Mouse (Mus musculus): ENCODE results near the gene A230072I06Rik. TPM values are rescaled to one million over a fixed set of nuclear protein-coding genes. Genes with fewer than 3 reads are reported as not detected.

A230072I06Rik gene
- total RNA-seq, 2 experiments from 2014 or later = not detected

DNA sequence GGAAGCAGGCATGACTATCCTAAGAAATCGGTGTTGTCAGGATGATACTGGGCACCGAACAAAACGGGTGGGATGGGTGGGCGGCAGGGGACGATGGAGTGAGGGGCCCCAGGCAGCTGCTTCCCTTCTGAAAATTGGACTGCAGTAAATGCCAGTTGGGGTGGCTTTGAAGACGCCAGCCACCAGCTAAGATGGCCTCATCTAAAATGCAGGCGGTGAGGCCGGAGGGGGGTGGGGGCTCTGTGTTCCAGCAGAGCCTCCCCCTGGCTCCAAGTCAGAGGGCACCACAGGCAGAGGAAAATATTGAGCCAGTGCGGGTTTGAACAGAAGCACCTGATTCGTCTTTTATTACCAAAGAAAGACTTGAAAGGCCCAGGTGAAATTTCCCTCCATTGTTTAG lies 45.9 kb downstream of the A230072I06Rik start:
- DNase-seq = no peak

- no peak for DNase-seq
These were observed 46.5 kb downstream of the A230072I06Rik start for GRCm38 (mm10) chr8:12324991-12325601.

DNA sequence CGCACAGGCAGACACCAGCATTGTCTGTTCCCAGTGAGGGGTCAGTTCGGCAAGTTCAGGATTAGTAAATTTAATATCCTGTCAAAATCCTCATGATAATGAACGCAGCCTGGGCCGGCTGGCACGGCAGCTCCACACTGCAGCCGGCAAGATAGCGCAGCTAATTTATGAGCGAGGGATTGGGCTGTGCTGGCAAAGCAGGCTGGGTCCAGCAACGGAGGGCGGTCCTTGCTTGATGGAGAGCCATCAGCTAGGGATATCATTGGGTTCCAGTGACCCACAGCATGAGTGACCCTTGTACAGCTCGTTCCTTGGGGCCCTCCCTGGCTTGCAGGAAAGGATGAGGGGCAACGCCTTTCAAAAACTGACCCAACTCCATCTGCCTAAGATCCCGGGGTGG lies 48.6 kb downstream of the A230072I06Rik start:
- DNase-seq = no peak

DNA sequence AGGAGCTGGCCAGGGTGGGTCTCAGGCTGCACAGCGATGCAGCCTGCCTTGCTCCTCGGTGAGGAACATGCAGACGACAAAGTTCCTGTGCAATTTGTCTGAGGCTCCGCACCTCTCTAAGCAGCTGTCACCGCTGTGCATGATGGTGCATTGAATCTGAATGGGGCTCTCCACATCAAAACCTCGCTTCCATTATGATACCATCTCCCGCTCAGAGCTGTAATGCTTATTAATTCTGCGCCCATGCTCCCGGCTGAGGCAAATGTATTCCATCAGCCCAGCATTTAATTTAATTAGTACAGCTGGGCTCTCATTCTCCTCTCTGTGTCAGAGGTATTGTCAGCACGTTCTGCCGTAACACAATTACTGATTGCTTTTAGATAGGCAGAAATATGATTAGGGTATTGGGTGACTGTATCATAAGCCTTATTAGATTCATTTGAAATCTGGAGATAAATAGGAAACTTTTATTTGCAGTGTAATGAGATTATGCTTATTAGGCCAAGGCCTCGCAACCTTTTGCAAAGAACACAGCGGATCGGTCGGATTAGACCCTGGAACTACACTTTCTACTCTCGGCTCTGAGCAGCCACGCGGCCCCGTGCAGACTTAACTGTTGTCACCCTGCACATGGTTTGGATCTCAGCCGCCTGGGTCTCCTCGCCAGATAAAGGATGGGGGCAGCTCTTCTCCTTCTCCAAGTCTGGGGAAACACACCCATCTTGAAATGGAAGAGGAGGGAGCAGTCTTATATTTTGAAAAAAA lies 49.3 kb downstream of the A230072I06Rik start:
- no peak for DNase-seq

DNA sequence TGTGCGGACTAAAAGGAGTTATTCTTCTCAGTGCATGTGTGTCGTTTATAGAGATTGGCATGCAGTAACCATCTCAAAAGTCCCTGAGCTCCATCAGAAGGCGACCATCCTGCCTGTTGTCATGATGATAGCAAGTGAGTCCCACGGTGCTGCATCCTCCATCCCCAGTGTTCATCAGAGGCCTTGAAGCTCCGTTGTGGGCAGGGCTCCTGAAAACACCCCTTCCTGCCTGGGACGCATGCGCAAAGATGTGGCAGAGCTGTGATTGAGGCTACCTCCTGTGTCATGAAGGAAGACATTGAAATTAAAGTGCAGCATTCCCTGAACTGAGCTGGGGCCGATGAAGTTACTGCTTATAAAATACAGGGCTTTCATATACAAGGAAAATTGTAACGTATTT lies 49.9 kb downstream of the A230072I06Rik start:
- no peak for DNase-seq

GRCm38 (mm10) chr8:12330066-12330465 lies 51.4 kb downstream of the A230072I06Rik start:
- peak; percentile 15 for DNase-seq

Other genes with a start within 250 kb of the A230072I06Rik start
- gene Sox1, start 116.5 kb downstream of the A230072I06Rik start, total RNA-seq (2021) = not detected

All from heart, postnatal 4 days (tissue).